Mouse (Mus musculus) limb, embryonic 12.5 days (tissue): ENCODE results near the gene Aoc2. TPM values are rescaled to one million over a fixed set of nuclear protein-coding genes. Genes with fewer than 3 reads are reported as not detected.
"Not testable (repeated sequence)": the region's sequence is repeated elsewhere in the genome, so short reads cannot be mapped to it uniquely, and the experiment has no call there.

ENCODE experiments used
- ATAC-seq: fragments of 200-750 bp; cut with Nextera tagmentation; 2 replicates; pipeline ENCODE4 v1.8.0; 2017; ENCODE audit warnings: low read depth, moderate TSS enrichment; ENCODE audit not compliant: insufficient number of reproducible peaks, insufficient read depth, low FRiP score, low TSS enrichment
- H3K27ac ChIP-seq: fragments of 300-500 bp; sonication (generic); 2 replicates; pipeline ENCODE4 v1.5.1; 2016; ENCODE audit warnings: mild to moderate bottlenecking, moderate library complexity
- H3K27me3 ChIP-seq: fragments of 300-500 bp; sonication (generic); 2 replicates; pipeline ENCODE4 v1.6.1; 2016; ENCODE audit warnings: mild to moderate bottlenecking, moderate library complexity
- H3K36me3 ChIP-seq: fragments of 300-500 bp; sonication (generic); 2 replicates; pipeline ENCODE4 v1.6.1; 2016; ENCODE audit warnings: mild to moderate bottlenecking, moderate library complexity
- H3K4me1 ChIP-seq: fragments of 300-500 bp; sonication (generic); replicated peaks from 2 replicates; pipeline ENCODE4 v1.6.1; 2016
- H3K4me2 ChIP-seq: fragments of 300-500 bp; sonication (generic); 2 replicates; pipeline ENCODE4 v1.6.1; 2016; ENCODE audit warnings: mild to moderate bottlenecking, moderate library complexity
- H3K4me3 ChIP-seq: fragments of 300-500 bp; sonication (generic); replicated peaks from 2 replicates; pipeline ENCODE4 v1.5.1; 2016; ENCODE audit warnings: mild to moderate bottlenecking
- H3K9ac ChIP-seq: fragments of 300-500 bp; sonication (generic); replicated peaks from 2 replicates; pipeline ENCODE4 v1.6.1; 2016; ENCODE audit warnings: mild to moderate bottlenecking, moderate library complexity
- H3K9me3 ChIP-seq: fragments of 300-500 bp; sonication (generic); 2 replicates; pipeline ENCODE4 v1.6.1; 2016; ENCODE audit warnings: mild to moderate bottlenecking, moderate library complexity
- WGBS: fragments of 180-500 bp; shearing (Covaris S2); methylation state at CpG from one replicate; pipeline ENCODE4 v1.1.7; 2016; 5-methylcytosine and 5-hydroxymethylcytosine counted together
- microRNA-seq: library from miRNA; unstranded; fragments of <30 nt; microRNA quantifications from one replicate; pipeline ENCODE4, GENCODE M21; 2017
- polyA plus RNA-seq: library from polyadenylated mRNA; unstranded; fragments of >200 nt; fragmentation: Nextera tagmentation; extraction: Ambion mirVana; gene quantifications from 2 replicates; pipeline ENCODE4 v1.2.1, GENCODE M21; 2016

Aoc2 gene
- polyA plus RNA-seq, 1 experiment from 2014 or later, result 2.0 TPM

DNA sequence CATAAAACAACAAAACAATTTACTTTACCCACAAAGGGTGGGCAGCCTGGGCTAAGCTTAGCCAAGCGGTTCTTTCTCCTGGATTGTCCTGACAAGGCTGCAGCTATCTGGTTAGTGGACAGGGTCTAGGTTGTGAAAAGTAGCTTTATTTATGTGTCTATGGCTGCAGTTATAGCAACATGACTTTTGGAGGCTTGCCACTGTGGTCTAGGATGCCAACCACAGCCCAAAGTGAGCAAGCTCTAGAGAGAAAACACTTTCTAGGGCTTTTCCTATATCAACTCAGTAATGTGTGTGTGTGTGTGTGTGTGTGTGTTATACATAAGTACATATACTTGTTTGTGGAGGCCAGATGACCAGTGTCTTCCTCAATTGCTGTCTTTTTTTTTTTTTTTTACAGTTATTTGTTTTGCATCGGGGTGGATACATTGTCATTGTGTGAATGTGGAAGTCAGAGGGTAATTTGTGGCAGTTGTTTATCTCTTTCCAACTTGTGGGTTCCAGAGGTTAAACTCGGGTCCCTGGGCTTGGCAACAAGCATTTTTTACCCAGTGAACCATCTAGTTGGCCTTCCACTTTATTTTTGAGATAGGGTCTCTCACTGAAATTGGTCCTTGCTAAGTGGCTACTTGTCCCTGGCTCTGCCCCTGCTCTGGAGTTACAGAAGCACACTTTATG, 32.8 kb downstream of the Aoc2 start:
- Histone ChIP-seq H3K27me3 (no peaks in the 10 kb centered on the region), H3K9ac (no peak overlapping the region), H3K27ac (no peak overlapping the region), H3K36me3 (no peaks in the 10 kb centered on the region), H3K4me1 (no peaks in the 10 kb centered on the region), H3K4me2 (no peak overlapping the region), H3K4me3 (no peak overlapping the region), H3K9me3 (no peaks in the 10 kb centered on the region)
- 79% methylated on average over 3 of the region's 3 CpGs for WGBS
- no peak for ATAC-seq

- Histone ChIP-seq H3K27ac (no peak overlapping the region), H3K4me3 (no peak overlapping the region), H3K27me3 (no peaks in the 10 kb centered on the region), H3K9me3 (no peaks in the 10 kb centered on the region), H3K4me1 (no peaks in the 10 kb centered on the region), H3K4me2 (no peak overlapping the region), H3K36me3 (no peaks in the 10 kb centered on the region), H3K9ac (no peak overlapping the region)
- 68% methylated on average over 9 of the region's 9 CpGs for WGBS
- no peak for ATAC-seq
Measured at GRCm38 (mm10) chr11:101359776-101360175, 34.9 kb downstream of the Aoc2 start.

DNA sequence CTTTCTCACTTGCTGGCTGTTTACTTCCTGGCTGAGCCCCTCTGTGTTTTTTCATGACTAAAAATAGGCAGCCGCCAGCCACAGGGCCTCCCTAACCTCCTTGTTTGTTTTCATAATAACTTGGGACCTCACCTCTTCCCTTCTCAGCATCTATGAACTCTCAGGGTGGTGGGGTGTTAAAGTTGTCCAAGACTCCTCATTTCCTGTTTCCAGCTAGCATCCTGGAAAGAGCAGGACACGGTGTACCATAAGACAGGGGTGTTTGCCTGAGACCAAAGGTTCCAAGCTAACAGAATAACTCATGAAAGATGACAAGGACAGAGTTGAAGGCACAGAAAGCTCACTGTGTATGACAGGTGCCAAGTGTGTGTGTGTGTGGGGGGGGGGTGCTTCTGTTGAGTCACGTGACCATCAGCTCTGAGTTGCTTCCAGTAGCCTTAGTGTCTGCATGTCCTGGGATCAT, 35.8 kb downstream of the Aoc2 start:
- H3K9me3 ChIP-seq, result no peaks in the 10 kb centered on the region
- no peaks in the 10 kb centered on the region for H3K27me3 ChIP-seq
- H3K4me1 ChIP-seq, result no peaks in the 10 kb centered on the region
- no peak for ATAC-seq
- no peak overlapping the region for H3K4me3 ChIP-seq
- no peak overlapping the region for H3K9ac ChIP-seq
- no peaks in the 10 kb centered on the region for H3K36me3 ChIP-seq
- no peak overlapping the region for H3K4me2 ChIP-seq
- WGBS, result 61% methylated on average over 3 of the region's 3 CpGs
- H3K27ac ChIP-seq, result no peak overlapping the region

DNA sequence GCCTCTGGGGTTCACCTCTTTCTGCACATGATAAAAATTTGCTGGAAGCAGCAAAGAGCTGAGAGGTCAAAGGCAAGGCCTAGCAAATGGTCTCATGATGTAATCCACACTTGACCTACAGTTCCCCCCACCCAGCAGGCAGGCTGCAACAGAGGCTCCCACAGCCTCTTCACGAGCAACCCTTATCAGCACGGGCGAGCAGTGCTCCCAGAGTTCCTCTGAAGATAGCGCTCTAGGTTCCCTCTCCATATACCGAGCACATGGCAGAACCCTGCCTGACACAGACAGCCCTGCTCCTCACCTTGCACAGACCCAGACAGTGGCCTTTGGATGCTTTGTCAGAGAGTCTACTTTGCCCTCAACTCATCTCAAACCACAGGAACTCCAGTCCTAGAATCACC, 39.7 kb downstream of the Aoc2 start:
- no peak overlapping the region for H3K4me2 ChIP-seq
- H3K4me3 ChIP-seq, result no peak overlapping the region
- no peaks in the 10 kb centered on the region for H3K36me3 ChIP-seq
- H3K9ac ChIP-seq, result no peak overlapping the region
- WGBS, result 64% methylated on average over 5 of the region's 5 CpGs
- H3K27me3 ChIP-seq, result no peaks in the 10 kb centered on the region
- no peak for ATAC-seq
- no peaks in the 10 kb centered on the region for H3K4me1 ChIP-seq
- no peaks in the 10 kb centered on the region for H3K9me3 ChIP-seq
- H3K27ac ChIP-seq, result no peak overlapping the region

DNA sequence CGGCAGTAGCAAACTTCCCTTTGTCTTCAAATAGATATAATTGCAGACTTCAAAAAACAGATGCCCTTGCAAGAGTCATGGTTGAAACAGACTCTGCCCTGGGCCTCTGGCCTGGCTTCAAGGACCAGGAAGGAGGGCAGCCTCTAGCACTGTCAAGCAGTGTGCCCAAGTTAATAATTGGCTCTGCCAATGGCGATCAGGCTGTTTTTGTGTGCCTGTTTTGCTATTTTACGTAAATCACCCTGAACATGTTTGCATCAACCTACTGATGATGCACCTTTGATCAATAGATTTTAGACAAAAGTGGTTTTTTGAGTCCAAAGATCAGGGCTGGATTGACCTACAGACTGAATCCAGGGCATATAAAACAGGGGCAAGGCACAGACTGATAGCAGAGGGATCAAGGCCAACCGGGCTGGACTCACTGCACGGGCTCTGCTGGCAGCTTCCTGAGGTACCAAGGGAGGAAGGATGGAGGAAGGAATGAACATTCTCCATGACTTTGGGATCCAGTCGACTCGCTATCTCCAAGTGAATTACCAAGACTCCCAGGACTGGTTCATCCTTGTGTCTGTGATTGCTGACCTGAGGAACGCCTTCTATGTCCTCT, 42.6 kb downstream of the Aoc2 start, which contains the start of gene G6pc:
TSS of gene G6pc (plus strand) at position 236 of the 610 bp plus-strand sequence.
- no peak for ATAC-seq
- Histone ChIP-seq H3K27ac (no peak within 1 kb of the TSS), H3K36me3 (no peaks in the 10 kb centered on the region), H3K4me2 (no peak within 1 kb of the TSS), H3K4me3 (no peak within 1 kb of the TSS), H3K4me1 (no peaks in the 10 kb centered on the region), H3K9ac (no peak within 1 kb of the TSS), H3K27me3 (no peaks in the 10 kb centered on the region), H3K9me3 (no peaks in the 10 kb centered on the region)
- 85% methylated on average over 8 of the region's 8 CpGs for WGBS

DNA sequence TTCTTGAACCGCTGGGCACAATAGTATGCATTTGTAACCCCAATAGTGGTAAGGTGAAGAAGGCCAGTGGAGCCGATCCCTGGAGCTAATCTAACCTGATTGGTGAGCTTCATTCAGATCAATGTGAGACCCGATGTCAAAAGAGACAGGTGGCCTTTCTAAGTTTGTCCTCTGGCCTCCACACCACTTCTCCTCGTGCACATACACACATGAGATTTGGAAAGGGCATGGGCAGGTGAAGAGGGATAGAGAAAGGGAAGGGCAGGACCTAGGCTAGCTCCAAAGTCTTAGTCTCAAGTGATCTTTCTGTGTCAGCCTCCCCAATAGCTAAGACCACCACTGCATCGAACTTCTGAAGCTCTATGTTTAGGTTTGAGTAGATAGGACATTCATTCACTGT, 45.3 kb downstream of the Aoc2 start:
- Histone ChIP-seq H3K36me3 (no peaks in the 10 kb centered on the region), H3K9me3 (no peaks in the 10 kb centered on the region), H3K4me3 (no peak overlapping the region), H3K9ac (no peak overlapping the region), H3K4me2 (no peak overlapping the region), H3K27ac (no peak overlapping the region), H3K27me3 (no peaks in the 10 kb centered on the region), H3K4me1 (no peaks in the 10 kb centered on the region)
- ATAC-seq, result no peak
- WGBS, result 75% methylated on average over 5 of the region's 5 CpGs

- Histone ChIP-seq H3K36me3 (no peaks in the 10 kb centered on the region), H3K4me3 (no peak overlapping the region), H3K9me3 (no peaks in the 10 kb centered on the region), H3K9ac (no peak overlapping the region), H3K4me1 (no peaks in the 10 kb centered on the region), H3K4me2 (no peak overlapping the region), H3K27me3 (no peaks in the 10 kb centered on the region), H3K27ac (no peak overlapping the region)
- WGBS, result 72% methylated on average over 7 of the region's 7 CpGs
- no peak for ATAC-seq
Measured at GRCm38 (mm10) chr11:101374421-101374938, 49.6 kb downstream of the Aoc2 start.

GRCm38 (mm10) chr11:101378196-101378595, 53.3 kb downstream of the Aoc2 start:
- not testable (repeated sequence) for H3K27me3 ChIP-seq, ATAC-seq, H3K27ac ChIP-seq, H3K4me3 ChIP-seq, H3K9me3 ChIP-seq, H3K4me1 ChIP-seq, H3K9ac ChIP-seq, H3K4me2 ChIP-seq, H3K36me3 ChIP-seq
- 95% methylated on average over 8 of the region's 8 CpGs for WGBS

- Histone ChIP-seq H3K27ac (no peak overlapping the region), H3K9ac (no peak overlapping the region), H3K4me1 (no peaks in the 10 kb centered on the region), H3K27me3 (no peaks in the 10 kb centered on the region), H3K9me3 (no peaks in the 10 kb centered on the region), H3K36me3 (no peaks in the 10 kb centered on the region), H3K4me2 (no peak overlapping the region), H3K4me3 (no peak overlapping the region)
- WGBS, result 73% methylated on average over 6 of the region's 6 CpGs
- no peak for ATAC-seq
Measured at GRCm38 (mm10) chr11:101378926-101379325, 54.1 kb downstream of the Aoc2 start.

Small RNA genes lying within 50 kb of the gene (microRNA-seq; reads per million reads assigned to microRNA genes)
- not detected for gene Gm25593

Other genes starting within 250 kb of the Aoc2 start
- gene Hsd17b1, start 246.7 kb upstream of the Aoc2 start, polyA plus RNA-seq, result not detected in 2 replicates
- gene Coasy, start 242.5 kb upstream of the Aoc2 start, polyA plus RNA-seq, result 43.6 and 46.5 TPM in 2 replicates
- gene Mlx, start 237.8 kb upstream of the Aoc2 start, polyA plus RNA-seq, result 40.4 and 43.1 TPM in 2 replicates
- 54.3 and 55.7 TPM in 2 replicates for gene Psmc3ip, start 229.6 kb upstream of the Aoc2 start, polyA plus RNA-seq
- 18.8 and 19.1 TPM in 2 replicates for gene Retreg3, start 205.2 kb upstream of the Aoc2 start, polyA plus RNA-seq
- 87.6 and 90.7 TPM in 2 replicates for gene Tubg1, start 205.1 kb upstream of the Aoc2 start, polyA plus RNA-seq
- gene Tubg2, start 169.2 kb upstream of the Aoc2 start, polyA plus RNA-seq, result 6.3 and 6.4 TPM in 2 replicates
- gene Cntnap1, start 154.5 kb upstream of the Aoc2 start, polyA plus RNA-seq, result 0.24 and 0.27 TPM in 2 replicates
- gene Plekhh3, start 153.7 kb upstream of the Aoc2 start, polyA plus RNA-seq, result 5.3 and 7.0 TPM in 2 replicates
- 0.24 TPM in 1 of 2 replicates, not detected in the other for gene Ccr10, start 149.6 kb upstream of the Aoc2 start, polyA plus RNA-seq
- 14.2 and 16.4 TPM in 2 replicates for gene Ezh1, start 98.6 kb upstream of the Aoc2 start, polyA plus RNA-seq
- gene Ramp2, start 79.0 kb upstream of the Aoc2 start, polyA plus RNA-seq, result 53.0 and 61.5 TPM in 2 replicates
- gene Vps25, start 71.4 kb upstream of the Aoc2 start, polyA plus RNA-seq, result 94.1 and 104 TPM in 2 replicates
- gene Wnk4, start 64.5 kb upstream of the Aoc2 start, polyA plus RNA-seq, result 9.4 and 12.4 TPM in 2 replicates
- gene Cntd1, start 46.1 kb upstream of the Aoc2 start, polyA plus RNA-seq, result 1.0 and 1.6 TPM in 2 replicates
- 193 and 204 TPM in 2 replicates for gene Coa3, start 45.9 kb upstream of the Aoc2 start, polyA plus RNA-seq
- 126 and 129 TPM in 2 replicates for gene Becn1, start 22.8 kb upstream of the Aoc2 start, polyA plus RNA-seq
- 154 and 167 TPM in 2 replicates for gene Psme3, start 8.8 kb upstream of the Aoc2 start, polyA plus RNA-seq
- gene Aoc3, start 5.5 kb downstream of the Aoc2 start, polyA plus RNA-seq, result 0.05 TPM in 1 of 2 replicates, not detected in the other
- not detected in 2 replicates for gene G6pc, start 42.5 kb downstream of the Aoc2 start, polyA plus RNA-seq
- gene Aarsd1, start 92.6 kb downstream of the Aoc2 start, polyA plus RNA-seq, result 86.6 and 94.2 TPM in 2 replicates
- 8.2 and 9.8 TPM in 2 replicates for gene Gm27029, start 99.7 kb downstream of the Aoc2 start, polyA plus RNA-seq
- 22.0 and 24.0 TPM in 2 replicates for gene Rundc1, start 100.0 kb downstream of the Aoc2 start, polyA plus RNA-seq
- gene Ptges3l, start 100.3 kb downstream of the Aoc2 start, polyA plus RNA-seq, result 7.8 and 9.4 TPM in 2 replicates
- 382 and 394 TPM in 2 replicates for gene Rpl27, start 117.2 kb downstream of the Aoc2 start, polyA plus RNA-seq
- gene Ifi35, start 123.3 kb downstream of the Aoc2 start, polyA plus RNA-seq, result 6.3 and 6.6 TPM in 2 replicates
- 9.7 and 10.2 TPM in 2 replicates for gene Rnd2, start 139.9 kb downstream of the Aoc2 start, polyA plus RNA-seq
- gene Vat1, start 141.2 kb downstream of the Aoc2 start, polyA plus RNA-seq, result 23.2 and 26.7 TPM in 2 replicates
- 19.0 and 21.0 TPM in 2 replicates for gene Brca1, start 226.9 kb downstream of the Aoc2 start, polyA plus RNA-seq
- 81.6 and 83.8 TPM in 2 replicates for gene Nbr1, start 227.1 kb downstream of the Aoc2 start, polyA plus RNA-seq